Mouse (Mus musculus) midbrain, embryonic 16.5 days (tissue): Measurements from ENCODE around the gene Nedd9. TPM values are rescaled to one million over a fixed set of nuclear protein-coding genes. Genes with fewer than 3 reads are reported as not detected.

Experiments used
- ATAC-seq: fragments of 200-750 bp; cut with Nextera tagmentation; 2 replicates; pipeline ENCODE4 v1.8.0; 2017; ENCODE audit warnings: moderate TSS enrichment
- H3K27ac ChIP-seq: fragments of 300-500 bp; sonication (generic); 2 replicates; pipeline ENCODE4 v1.5.1; 2014; ENCODE audit warnings: mild to moderate bottlenecking, low read length, mixed read lengths
- H3K27me3 ChIP-seq: fragments of 300-500 bp; sonication (generic); 2 replicates; pipeline ENCODE4 v1.6.1; 2014; ENCODE audit warnings: low read depth, low read length, mixed read lengths; ENCODE audit not compliant: control insufficient read depth, insufficient read depth
- H3K36me3 ChIP-seq: fragments of 300-500 bp; sonication (generic); 2 replicates; pipeline ENCODE4 v1.6.1; 2014; ENCODE audit warnings: mild to moderate bottlenecking, low read length, moderate library complexity, mixed read lengths; ENCODE audit not compliant: control insufficient read depth, insufficient read depth
- H3K4me1 ChIP-seq: fragments of 300-500 bp; sonication (generic); 2 replicates; pipeline ENCODE4 v1.6.1; 2014; ENCODE audit warnings: mild to moderate bottlenecking, low read length, mixed read lengths; ENCODE audit not compliant: control insufficient read depth, insufficient read depth
- H3K4me2 ChIP-seq: fragments of 300-500 bp; sonication (generic); 2 replicates; pipeline ENCODE4 v1.6.1; 2014; ENCODE audit warnings: mild to moderate bottlenecking, low read length, mixed read lengths
- H3K4me3 ChIP-seq: fragments of 300-500 bp; sonication (generic); 2 replicates; pipeline ENCODE4 v1.5.1; 2014; ENCODE audit warnings: low read depth, mild to moderate bottlenecking, low read length, moderate library complexity, mixed read lengths
- H3K9ac ChIP-seq: fragments of 300-500 bp; sonication (generic); 2 replicates; pipeline ENCODE4 v1.6.1; 2014; ENCODE audit warnings: low read depth, low read length, mixed read lengths
- H3K9me3 ChIP-seq: fragments of 300-500 bp; sonication (generic); replicated peaks from 2 replicates; pipeline ENCODE4 v1.6.1; 2014; ENCODE audit warnings: mild to moderate bottlenecking, low read length, mixed read lengths; ENCODE audit not compliant: control insufficient read depth, poor library complexity, severe bottlenecking
- WGBS: fragments of 180-500 bp; shearing (Covaris S2); extraction: QIAGEN DNeasy Blood & Tissue Kit; methylation state at CpG from one replicate; pipeline ENCODE4 v1.1.7; 2014; 5-methylcytosine and 5-hydroxymethylcytosine counted together
- polyA plus RNA-seq: library from polyadenylated mRNA; unstranded; fragments of >200 nt; fragmentation: Nextera tagmentation; extraction: Ambion mirVana; gene quantifications from 2 replicates; pipeline ENCODE4 v1.2.1, GENCODE M21; 2015

Gene Nedd9
- polyA plus RNA-seq, 1 experiment from 2014 or later, result 12.8 TPM

DNA sequence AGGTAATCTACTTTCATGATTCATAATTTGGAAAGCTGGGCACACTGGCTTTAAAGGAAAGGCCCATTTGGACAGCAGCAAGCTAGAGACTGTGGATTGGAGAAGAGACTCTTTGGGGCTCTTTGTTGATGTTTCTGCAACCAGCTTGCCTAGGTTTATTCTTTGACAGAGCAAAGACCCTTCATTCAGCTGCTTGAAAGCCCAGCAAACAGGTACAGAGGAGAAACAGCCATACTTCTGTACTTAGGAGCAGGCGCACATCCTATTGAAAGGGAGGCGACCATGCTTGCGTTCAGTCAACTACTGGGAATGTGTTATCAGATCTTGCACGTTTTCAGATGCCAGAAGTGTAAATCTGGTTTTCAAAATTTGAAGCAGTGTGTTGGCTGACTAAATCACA, 162.5 kb downstream of the Nedd9 start:
- no peak for ATAC-seq
- WGBS, result 85% methylated on average over 4 of the region's 4 CpGs
- Histone ChIP-seq H3K4me2 (no peak overlapping the region), H3K4me3 (no peak overlapping the region), H3K27me3 (no peaks in the 10 kb centered on the region), H3K4me1 (peaks cover 5% of the 10 kb centered on the region; the same call in 1 of the 2 replicates), H3K9ac (no peak overlapping the region), H3K9me3 (no peaks in the 10 kb centered on the region), H3K36me3 (no peaks in the 10 kb centered on the region), H3K27ac (no peak overlapping the region)

DNA sequence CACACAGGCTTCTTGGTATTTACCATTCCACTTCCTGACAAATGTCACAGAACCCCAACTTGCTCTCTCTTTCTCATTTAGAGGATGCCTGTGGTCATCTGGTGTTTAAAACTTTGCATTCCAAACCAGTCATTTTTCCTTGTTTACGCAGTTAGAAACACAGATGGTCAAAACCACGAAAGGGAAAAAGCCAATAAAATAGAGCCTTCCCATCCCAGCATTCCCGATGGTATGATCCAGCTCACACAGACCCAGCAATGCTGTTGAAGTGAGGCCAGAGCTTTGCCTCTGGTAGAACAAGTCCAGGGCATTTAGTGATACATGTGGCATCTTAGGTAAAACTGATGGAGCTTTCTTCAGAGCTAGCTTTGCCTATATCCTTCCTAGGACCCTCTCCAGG, 165.7 kb downstream of the Nedd9 start:
- Histone ChIP-seq H3K4me2 (no peak overlapping the region), H3K36me3 (peaks cover 6% of the 10 kb centered on the region), H3K27me3 (no peaks in the 10 kb centered on the region), H3K27ac (peak overlapping the region; percentile 68), H3K9me3 (no peaks in the 10 kb centered on the region), H3K9ac (no peak overlapping the region), H3K4me3 (no peak overlapping the region), H3K4me1 (peaks cover 3% of the 10 kb centered on the region; the same call in 1 of the 2 replicates)
- ATAC-seq, result no peak
- WGBS, result 86% methylated on average over 3 of the region's 3 CpGs

DNA sequence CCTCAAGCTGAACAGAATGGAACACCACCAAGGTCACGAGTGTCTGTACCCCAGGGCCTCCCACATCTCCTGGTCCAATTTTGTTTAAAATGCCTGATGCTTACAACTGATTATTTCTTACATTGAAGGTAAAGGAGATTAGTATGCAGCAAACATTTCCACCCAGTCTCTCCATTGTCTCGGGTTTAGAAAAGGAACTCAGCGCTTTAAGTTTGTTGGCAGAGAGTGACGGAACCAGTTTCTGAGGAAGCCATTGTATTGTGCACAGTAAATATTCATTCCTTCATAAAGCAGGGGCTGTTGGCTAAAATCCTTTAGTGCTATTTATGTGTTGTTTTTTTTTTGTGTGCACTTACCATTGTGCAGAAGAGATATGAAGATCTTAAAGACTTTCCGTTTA, 166.4 kb downstream of the Nedd9 start:
- Histone ChIP-seq H3K27ac (peak overlapping the region; percentile 68), H3K9me3 (no peaks in the 10 kb centered on the region), H3K4me3 (no peak overlapping the region), H3K4me2 (no peak overlapping the region), H3K36me3 (peaks cover 12% of the 10 kb centered on the region), H3K4me1 (peaks cover 3% of the 10 kb centered on the region; the same call in 1 of the 2 replicates), H3K27me3 (no peaks in the 10 kb centered on the region), H3K9ac (no peak overlapping the region)
- no peak for ATAC-seq
- WGBS, result 31% methylated on average over 5 of the region's 5 CpGs

DNA sequence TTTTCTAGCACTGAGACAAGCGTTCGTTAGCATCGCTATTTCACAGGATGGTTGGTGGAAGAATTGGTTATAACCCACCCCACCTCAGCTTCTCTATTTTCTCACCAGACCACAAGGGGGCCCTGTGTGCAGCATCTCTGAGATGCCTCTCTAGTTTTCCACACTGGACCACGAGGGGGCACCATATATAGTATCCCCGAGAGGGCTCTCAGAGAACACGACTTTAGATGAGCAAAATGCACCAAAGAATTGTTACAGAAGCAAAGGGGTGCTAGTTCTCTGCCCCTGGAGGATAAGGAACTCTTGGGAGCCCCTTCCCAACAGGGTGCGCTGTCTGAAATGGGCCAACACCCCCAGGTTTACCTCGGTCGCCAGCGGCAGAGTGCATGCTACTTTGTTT, 184.4 kb downstream of the Nedd9 start:
- Histone ChIP-seq H3K4me3 (no peak overlapping the region), H3K9me3 (no peaks in the 10 kb centered on the region), H3K36me3 (no peaks in the 10 kb centered on the region), H3K4me2 (no peak overlapping the region), H3K27ac (no peak overlapping the region), H3K9ac (no peak overlapping the region), H3K4me1 (no peaks in the 10 kb centered on the region), H3K27me3 (no peaks in the 10 kb centered on the region)
- WGBS, result 64% methylated on average over 10 of the region's 10 CpGs
- ATAC-seq, result no peak

DNA sequence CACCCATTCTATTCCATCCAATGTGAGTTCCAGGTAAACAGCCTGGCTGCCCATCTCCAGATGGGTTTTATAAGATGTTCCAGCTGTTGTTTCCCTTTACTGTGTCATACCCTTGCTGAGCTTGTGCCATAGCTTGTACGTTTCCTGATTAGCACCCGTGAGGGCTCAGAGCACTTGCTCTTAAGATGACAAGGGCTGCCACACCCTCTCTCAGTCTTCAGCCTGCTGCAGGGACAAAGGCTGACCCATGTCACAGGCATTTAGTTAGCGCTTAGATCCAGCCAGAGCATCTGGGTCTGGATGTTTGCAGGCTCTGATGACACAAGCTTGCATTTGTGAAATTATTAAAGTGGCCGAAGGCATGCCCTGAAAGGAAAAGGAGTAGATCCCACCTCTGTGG, 187.1 kb downstream of the Nedd9 start:
- H3K4me2 ChIP-seq, result no peak overlapping the region
- no peak overlapping the region for H3K4me3 ChIP-seq
- H3K9me3 ChIP-seq, result no peaks in the 10 kb centered on the region
- 66% methylated on average over 4 of the region's 4 CpGs for whole genome bisulfite sequencing
- no peak overlapping the region for H3K9ac ChIP-seq
- no peak for ATAC-seq
- H3K36me3 ChIP-seq, result no peaks in the 10 kb centered on the region
- no peaks in the 10 kb centered on the region for H3K4me1 ChIP-seq
- no peaks in the 10 kb centered on the region for H3K27me3 ChIP-seq
- no peak overlapping the region for H3K27ac ChIP-seq

DNA sequence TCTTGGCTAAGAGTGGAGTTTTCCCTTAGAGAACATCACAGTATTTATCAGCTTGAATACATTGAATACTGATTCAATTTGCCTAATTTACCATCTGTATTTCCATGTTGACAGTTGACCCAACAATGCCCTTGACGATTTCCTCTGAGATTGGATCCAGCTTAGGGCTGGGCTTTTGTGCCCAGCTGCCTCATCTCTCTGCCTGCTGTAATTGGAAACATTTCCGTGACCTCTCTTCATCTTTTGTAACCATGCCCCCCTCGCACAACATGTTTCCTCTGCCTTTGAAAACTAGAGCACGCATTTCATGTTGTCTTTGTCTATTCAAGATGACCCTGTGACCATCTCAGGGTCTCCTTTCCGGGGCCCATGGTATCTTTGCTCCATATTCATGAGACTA, 188.2 kb downstream of the Nedd9 start:
- Histone ChIP-seq H3K9me3 (no peaks in the 10 kb centered on the region), H3K4me1 (no peaks in the 10 kb centered on the region), H3K27ac (no peak overlapping the region), H3K4me2 (no peak overlapping the region), H3K27me3 (no peaks in the 10 kb centered on the region), H3K36me3 (no peaks in the 10 kb centered on the region), H3K4me3 (no peak overlapping the region), H3K9ac (no peak overlapping the region)
- no peak for ATAC-seq
- 22% methylated on average over 5 of the region's 5 CpGs for WGBS

GRCm38 (mm10) chr13:41298533-41298932, 188.6 kb downstream of the Nedd9 start:
- Histone ChIP-seq H3K27me3 (no peaks in the 10 kb centered on the region), H3K27ac (no peak overlapping the region), H3K36me3 (no peaks in the 10 kb centered on the region), H3K9me3 (no peaks in the 10 kb centered on the region), H3K4me2 (no peak overlapping the region), H3K4me3 (no peak overlapping the region), H3K4me1 (no peaks in the 10 kb centered on the region), H3K9ac (no peak overlapping the region)
- no peak for ATAC-seq
- 38% methylated on average over 2 of the region's 2 CpGs for WGBS

DNA sequence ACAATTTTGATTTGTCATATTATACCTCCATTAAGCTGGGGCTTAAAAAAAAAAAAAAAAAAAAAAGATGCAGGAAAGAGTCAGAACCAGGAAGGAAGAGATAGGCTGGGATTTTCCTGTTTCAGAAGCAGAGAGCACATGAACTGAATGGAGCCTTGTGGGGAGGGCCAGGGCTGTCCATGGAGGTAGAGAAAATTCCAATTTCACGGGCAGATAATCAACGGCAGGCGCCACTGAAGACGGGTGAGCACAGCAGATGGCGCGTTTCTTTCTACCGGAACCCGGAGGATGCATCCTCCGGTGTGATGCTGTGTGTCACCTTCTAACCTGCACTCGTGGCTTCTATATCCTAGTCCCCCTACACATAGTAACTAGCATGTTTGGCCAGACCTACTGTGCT, 190.8 kb downstream of the Nedd9 start:
- no peak for ATAC-seq
- Histone ChIP-seq H3K4me2 (peak overlapping the region; percentile 8; the same call in 1 of the 2 replicates), H3K4me1 (no peaks in the 10 kb centered on the region), H3K4me3 (no peak overlapping the region), H3K9ac (no peak overlapping the region), H3K27ac (no peak overlapping the region), H3K9me3 (0 out of 2 replicates have a peak, but pooled peaks cover 2% of the 10 kb centered on the region), H3K36me3 (no peaks in the 10 kb centered on the region), H3K27me3 (no peaks in the 10 kb centered on the region)
- 55% methylated on average over 10 of the region's 10 CpGs for WGBS

GRCm38 (mm10) chr13:41295886-41296285, 191.3 kb downstream of the Nedd9 start:
- Histone ChIP-seq H3K27me3 (no peaks in the 10 kb centered on the region), H3K4me1 (no peaks in the 10 kb centered on the region), H3K4me3 (no peak overlapping the region), H3K9me3 (0 out of 2 replicates have a peak, but pooled peaks cover 4% of the 10 kb centered on the region), H3K4me2 (no peak overlapping the region), H3K27ac (no peak overlapping the region), H3K36me3 (no peaks in the 10 kb centered on the region), H3K9ac (no peak overlapping the region)
- no peak for ATAC-seq
- WGBS, result 73% methylated on average over 6 of the region's 6 CpGs
